Mouse (Mus musculus): Measurements from ENCODE around the gene Csmd2. TPM values are rescaled to one million over a fixed set of nuclear protein-coding genes. Genes with fewer than 3 reads are reported as not detected.
"Not testable (repeated sequence)": the region's sequence is repeated elsewhere in the genome, so short reads cannot be mapped to it uniquely, and the experiment has no call there.

Csmd2 gene
- polyA plus RNA-seq, 1 experiment from 2014 or later = 0.03 TPM

DNA sequence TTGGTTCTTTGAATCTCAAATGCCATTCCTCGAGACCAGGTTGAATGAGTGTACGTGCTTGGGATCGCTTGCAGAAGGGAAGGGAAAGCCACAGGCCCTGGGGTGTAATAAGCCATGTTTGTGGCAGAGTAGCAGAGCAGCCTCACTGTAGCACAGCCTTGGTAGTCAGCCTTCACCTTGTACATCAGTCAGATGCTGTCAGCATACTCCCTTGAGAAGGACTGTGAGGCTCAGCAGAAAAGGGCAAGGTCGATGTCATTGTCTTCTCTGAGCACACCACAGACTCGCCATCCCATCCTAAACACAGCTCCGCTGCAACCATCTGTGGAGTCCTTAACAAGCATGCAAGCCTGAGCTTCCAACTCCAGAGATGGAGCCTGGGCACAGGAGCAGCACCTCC is 533.6 kb downstream of the Csmd2 start:
- Histone ChIP-seq H3K9ac (ENCODE audit: low read depth, low read length) (no peak overlapping the region), H3K27ac (ENCODE audit: low read depth, low read length) (no peak overlapping the region), H3K27me3 (replicated peaks; ENCODE audit: control insufficient read depth, insufficient read depth, low read length) (no peaks in the 10 kb centered on the region), H3K4me2 (no peak overlapping the region), H3K4me1 (replicated peaks; ENCODE audit: control insufficient read depth, insufficient read depth, low read length) (no peaks in the 10 kb centered on the region), H3K36me3 (ENCODE audit: control insufficient read depth, insufficient read depth, low read length) (no peaks in the 10 kb centered on the region), H3K4me3 (ENCODE audit: low read depth, low read length) (no peak overlapping the region), H3K9me3 (ENCODE audit: control insufficient read depth, low read length) (no peaks in the 10 kb centered on the region)
- ATAC-seq (replicated peaks; ENCODE audit: low FRiP score) = no peak
- WGBS = 79% methylated on average over 6 of the region's 6 CpGs
- no peak for DNase-seq (ENCODE audit: low spot score)

DNA sequence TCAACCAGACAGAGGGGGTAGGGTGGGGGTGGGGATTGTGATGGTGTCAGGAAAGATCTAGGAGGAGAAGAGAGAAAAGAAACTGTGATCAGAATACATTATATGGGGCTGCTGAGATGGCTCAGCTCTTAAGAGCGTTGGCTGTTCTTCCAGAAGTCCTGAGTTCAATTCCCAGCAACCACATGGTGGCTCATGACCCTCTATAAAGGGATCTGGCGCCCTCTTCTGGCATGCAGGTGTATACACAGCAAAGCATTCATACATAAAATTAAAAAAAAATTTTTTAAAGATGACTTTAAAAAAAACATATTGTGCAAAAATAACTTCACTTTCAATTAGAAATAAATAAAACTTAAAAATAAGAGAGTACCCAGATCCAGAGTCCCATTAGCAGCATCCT is 555.7 kb downstream of the Csmd2 start:
- H3K36me3 ChIP-seq (ENCODE audit: control insufficient read depth, insufficient read depth, low read length) = no peaks in the 10 kb centered on the region
- no peak for ATAC-seq (replicated peaks; ENCODE audit: low FRiP score)

DNA sequence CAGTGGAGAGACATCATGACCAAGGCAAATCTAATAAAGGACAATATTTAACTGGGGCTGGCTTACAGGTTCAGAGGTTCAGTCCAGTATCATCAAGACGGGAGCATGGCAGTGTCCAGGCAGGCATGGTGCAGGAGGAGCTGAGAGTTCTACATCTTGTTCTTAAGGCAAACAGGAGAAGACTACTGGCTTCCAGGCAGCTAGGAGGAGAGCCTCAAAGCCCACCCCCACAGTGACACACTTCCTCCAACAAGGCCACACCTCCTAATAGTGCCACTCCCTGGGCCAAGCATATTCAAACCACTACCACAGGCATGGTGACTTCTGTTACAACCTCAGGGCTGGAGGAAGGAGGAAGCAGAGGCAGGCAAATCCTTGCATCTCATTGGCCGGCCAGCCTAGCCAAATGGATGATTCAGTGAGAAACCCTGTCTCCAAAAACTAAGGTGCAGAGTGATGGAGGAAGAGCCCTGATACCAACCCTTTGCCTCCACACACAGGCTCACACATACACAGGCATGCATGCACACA is 556.4 kb downstream of the Csmd2 start:
- H3K4me3 ChIP-seq (ENCODE audit: low read depth, low read length); H3K9ac ChIP-seq (ENCODE audit: low read depth, low read length); ATAC-seq (replicated peaks; ENCODE audit: low FRiP score); H3K4me1 ChIP-seq (replicated peaks; ENCODE audit: control insufficient read depth, insufficient read depth, low read length); H3K4me2 ChIP-seq; H3K27me3 ChIP-seq (replicated peaks; ENCODE audit: control insufficient read depth, insufficient read depth, low read length); DNase-seq (ENCODE audit: low spot score); H3K27ac ChIP-seq (ENCODE audit: low read depth, low read length); H3K36me3 ChIP-seq (ENCODE audit: control insufficient read depth, insufficient read depth, low read length); H3K9me3 ChIP-seq (ENCODE audit: control insufficient read depth, low read length): not testable (repeated sequence)
- WGBS = 72% methylated on average over 2 of the region's 2 CpGs

More for the DNA sequence above, 555.7 kb downstream of the Csmd2 start:
- no peak for DNase-seq (ENCODE audit: low spot score)
- Histone ChIP-seq H3K9ac (ENCODE audit: low read depth, low read length) (no peak overlapping the region), H3K9me3 (ENCODE audit: control insufficient read depth, low read length) (no peaks in the 10 kb centered on the region), H3K4me3 (ENCODE audit: low read depth, low read length) (no peak overlapping the region), H3K27me3 (replicated peaks; ENCODE audit: control insufficient read depth, insufficient read depth, low read length) (no peaks in the 10 kb centered on the region), H3K4me2 (no peak overlapping the region), H3K4me1 (replicated peaks; ENCODE audit: control insufficient read depth, insufficient read depth, low read length) (no peaks in the 10 kb centered on the region), H3K27ac (ENCODE audit: low read depth, low read length) (no peak overlapping the region)
- 21% methylated on average over 2 of the region's 2 CpGs for WGBS

DNA sequence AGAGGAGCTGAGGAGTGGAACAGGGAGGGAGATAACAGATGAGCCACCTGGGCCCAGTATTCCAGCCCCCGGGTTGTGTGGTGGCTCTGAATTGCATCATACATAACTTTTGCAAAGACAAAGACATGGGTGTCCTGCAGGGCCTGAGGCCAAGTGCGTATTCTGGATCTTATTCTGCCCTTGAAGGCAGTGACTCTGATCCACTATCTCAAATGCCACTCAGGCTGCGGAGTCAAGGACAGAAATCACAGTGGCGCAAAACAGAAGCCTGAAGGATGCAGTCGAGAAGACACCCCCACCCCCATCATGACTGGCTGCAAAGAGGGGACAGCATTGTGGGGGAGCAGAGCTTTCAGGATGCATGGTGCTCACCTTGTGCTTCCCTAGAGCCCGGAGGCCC is 563.1 kb downstream of the Csmd2 start:
- H3K4me2 ChIP-seq = no peak overlapping the region
- ATAC-seq (replicated peaks; ENCODE audit: low FRiP score) = no peak
- no peaks in the 10 kb centered on the region for H3K36me3 ChIP-seq (ENCODE audit: control insufficient read depth, insufficient read depth, low read length)
- no peak overlapping the region for H3K27ac ChIP-seq (ENCODE audit: low read depth, low read length)
- no peak overlapping the region for H3K9ac ChIP-seq (ENCODE audit: low read depth, low read length)
- 82% methylated on average over 6 of the region's 6 CpGs for WGBS
- H3K4me3 ChIP-seq (ENCODE audit: low read depth, low read length) = no peak overlapping the region
- no peaks in the 10 kb centered on the region for H3K9me3 ChIP-seq (ENCODE audit: control insufficient read depth, low read length)
- no peak for DNase-seq (ENCODE audit: low spot score)
- H3K4me1 ChIP-seq (replicated peaks; ENCODE audit: control insufficient read depth, insufficient read depth, low read length) = no peaks in the 10 kb centered on the region
- no peaks in the 10 kb centered on the region for H3K27me3 ChIP-seq (replicated peaks; ENCODE audit: control insufficient read depth, insufficient read depth, low read length)

DNA sequence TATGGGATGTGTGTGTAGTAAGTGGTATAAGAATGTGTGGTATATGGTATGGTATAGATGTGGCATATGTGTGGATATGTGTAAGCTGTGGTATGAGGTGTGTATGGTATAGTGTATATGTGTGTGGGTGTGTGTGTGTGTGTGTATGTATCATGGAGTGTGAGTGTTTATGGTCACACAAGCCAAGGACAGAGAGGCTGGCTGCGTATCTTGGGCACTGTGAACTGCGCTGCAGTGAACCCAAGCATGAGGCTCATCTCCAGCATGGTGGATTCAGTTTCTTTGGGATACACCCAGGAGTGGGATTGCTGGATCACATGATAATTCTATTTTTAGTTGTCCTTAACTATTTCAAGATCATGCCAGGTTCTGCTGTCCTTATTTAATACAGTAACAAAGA is 566.5 kb downstream of the Csmd2 start:
- Histone ChIP-seq H3K27me3 (replicated peaks; ENCODE audit: control insufficient read depth, insufficient read depth, low read length) (no peaks in the 10 kb centered on the region), H3K4me1 (replicated peaks; ENCODE audit: control insufficient read depth, insufficient read depth, low read length) (no peaks in the 10 kb centered on the region), H3K36me3 (ENCODE audit: control insufficient read depth, insufficient read depth, low read length) (no peaks in the 10 kb centered on the region), H3K4me2 (no peak overlapping the region), H3K9me3 (ENCODE audit: control insufficient read depth, low read length) (no peaks in the 10 kb centered on the region), H3K4me3 (ENCODE audit: low read depth, low read length) (no peak overlapping the region), H3K9ac (ENCODE audit: low read depth, low read length) (no peak overlapping the region), H3K27ac (ENCODE audit: low read depth, low read length) (no peak overlapping the region)
- DNase-seq (ENCODE audit: low spot score) (no peak), ATAC-seq (replicated peaks; ENCODE audit: low FRiP score) (no peak)
- WGBS = 89% methylated on average over 2 of the region's 2 CpGs

DNA sequence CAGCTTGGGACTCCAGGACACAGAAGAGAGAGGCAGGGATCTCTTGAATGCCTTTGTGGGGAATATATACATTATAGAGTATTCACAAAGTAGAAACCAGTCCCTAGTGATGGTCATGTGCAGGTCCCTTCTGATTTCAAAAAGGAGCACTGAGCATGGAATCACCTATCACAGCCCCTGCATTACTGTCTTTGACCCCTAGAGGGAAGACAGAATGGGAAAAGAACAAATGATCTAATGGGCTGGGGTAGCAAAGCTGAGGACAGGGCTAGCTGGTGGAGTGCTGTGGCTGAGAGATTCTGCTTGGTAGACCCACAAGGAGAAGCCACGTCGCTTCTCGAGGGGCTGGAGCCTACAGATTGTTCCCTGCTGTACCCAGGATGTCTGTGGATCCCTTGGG is 572.7 kb downstream of the Csmd2 start:
- H3K4me1 ChIP-seq (replicated peaks; ENCODE audit: control insufficient read depth, insufficient read depth, low read length) = no peaks in the 10 kb centered on the region
- no peaks in the 10 kb centered on the region for H3K27me3 ChIP-seq (replicated peaks; ENCODE audit: control insufficient read depth, insufficient read depth, low read length)
- 65% methylated on average over 3 of the region's 3 CpGs for WGBS
- H3K4me3 ChIP-seq (ENCODE audit: low read depth, low read length) = no peak overlapping the region
- H3K4me2 ChIP-seq = no peak overlapping the region
- no peak overlapping the region for H3K9ac ChIP-seq (ENCODE audit: low read depth, low read length)
- H3K9me3 ChIP-seq (ENCODE audit: control insufficient read depth, low read length) = no peaks in the 10 kb centered on the region
- no peaks in the 10 kb centered on the region for H3K36me3 ChIP-seq (ENCODE audit: control insufficient read depth, insufficient read depth, low read length)
- no peak overlapping the region for H3K27ac ChIP-seq (ENCODE audit: low read depth, low read length)
- DNase-seq (ENCODE audit: low spot score) (no peak), ATAC-seq (replicated peaks; ENCODE audit: low FRiP score) (no peak)

DNA sequence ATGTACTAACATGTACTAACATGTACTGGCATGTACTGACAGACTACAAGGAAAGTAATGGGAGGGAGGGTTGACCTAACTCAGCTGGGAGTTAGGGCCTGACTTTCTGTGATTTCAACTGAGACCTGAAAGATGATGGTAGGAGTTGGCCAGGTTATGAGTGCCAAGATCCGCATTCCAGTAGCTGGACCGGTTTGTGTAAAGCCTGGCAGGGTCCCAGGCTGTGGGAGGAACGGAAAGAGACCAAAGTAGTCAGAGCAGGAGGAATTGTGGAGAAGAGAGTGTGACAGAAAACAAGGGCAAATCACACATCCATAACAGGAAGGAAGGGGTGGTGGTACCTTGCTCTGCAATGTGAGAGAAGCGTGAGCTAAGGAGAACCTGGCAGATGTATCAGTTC is 588.2 kb downstream of the Csmd2 start:
- no peak for ATAC-seq (replicated peaks; ENCODE audit: low FRiP score)
- DNase-seq (ENCODE audit: low spot score) = no peak
- 85% methylated on average over 4 of the region's 4 CpGs for WGBS
- H3K27me3 ChIP-seq (replicated peaks; ENCODE audit: control insufficient read depth, insufficient read depth, low read length) = no peaks in the 10 kb centered on the region
- H3K4me1 ChIP-seq (replicated peaks; ENCODE audit: control insufficient read depth, insufficient read depth, low read length) = no peaks in the 10 kb centered on the region
- peaks cover 8% of the 10 kb centered on the region for H3K36me3 ChIP-seq (ENCODE audit: control insufficient read depth, insufficient read depth, low read length)
- H3K9me3 ChIP-seq (ENCODE audit: control insufficient read depth, low read length) = no peaks in the 10 kb centered on the region
- no peak overlapping the region for H3K9ac ChIP-seq (ENCODE audit: low read depth, low read length)
- no peak overlapping the region for H3K27ac ChIP-seq (ENCODE audit: low read depth, low read length)
- H3K4me3 ChIP-seq (ENCODE audit: low read depth, low read length) = no peak overlapping the region
- no peak overlapping the region for H3K4me2 ChIP-seq

DNA sequence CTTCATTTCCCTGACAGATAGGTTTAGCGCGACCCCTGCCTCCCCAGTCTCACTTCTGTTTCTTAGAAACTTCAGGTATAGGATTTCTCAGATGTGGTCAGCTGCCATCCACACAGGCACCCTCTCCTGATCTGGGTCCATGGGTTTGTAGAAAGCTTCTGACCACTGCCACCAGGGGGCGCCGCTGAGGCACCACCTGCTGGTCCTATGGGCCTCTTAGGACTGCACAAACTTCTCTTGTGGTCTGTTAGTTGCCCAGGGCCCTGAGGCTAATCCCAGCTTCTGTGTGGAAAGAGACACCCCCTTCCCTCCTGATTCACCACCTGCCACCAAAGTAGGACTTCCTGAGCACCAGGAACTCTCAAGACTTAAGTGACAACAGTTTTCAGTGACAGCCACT is 591.5 kb downstream of the Csmd2 start:
- Histone ChIP-seq H3K9me3 (ENCODE audit: control insufficient read depth, low read length) (peaks cover 12% of the 10 kb centered on the region; the same call in 1 of the 2 replicates), H3K27me3 (replicated peaks; ENCODE audit: control insufficient read depth, insufficient read depth, low read length) (no peaks in the 10 kb centered on the region), H3K27ac (ENCODE audit: low read depth, low read length) (no peak overlapping the region), H3K36me3 (ENCODE audit: control insufficient read depth, insufficient read depth, low read length) (peaks cover 31% of the 10 kb centered on the region), H3K9ac (ENCODE audit: low read depth, low read length) (no peak overlapping the region), H3K4me3 (ENCODE audit: low read depth, low read length) (no peak overlapping the region), H3K4me1 (replicated peaks; ENCODE audit: control insufficient read depth, insufficient read depth, low read length) (no peaks in the 10 kb centered on the region), H3K4me2 (no peak overlapping the region)
- ATAC-seq (replicated peaks; ENCODE audit: low FRiP score) = no peak
- whole genome bisulfite sequencing = 42% methylated on average over 4 of the region's 4 CpGs
- peak; percentile 60 for DNase-seq (ENCODE audit: low spot score)

DNA sequence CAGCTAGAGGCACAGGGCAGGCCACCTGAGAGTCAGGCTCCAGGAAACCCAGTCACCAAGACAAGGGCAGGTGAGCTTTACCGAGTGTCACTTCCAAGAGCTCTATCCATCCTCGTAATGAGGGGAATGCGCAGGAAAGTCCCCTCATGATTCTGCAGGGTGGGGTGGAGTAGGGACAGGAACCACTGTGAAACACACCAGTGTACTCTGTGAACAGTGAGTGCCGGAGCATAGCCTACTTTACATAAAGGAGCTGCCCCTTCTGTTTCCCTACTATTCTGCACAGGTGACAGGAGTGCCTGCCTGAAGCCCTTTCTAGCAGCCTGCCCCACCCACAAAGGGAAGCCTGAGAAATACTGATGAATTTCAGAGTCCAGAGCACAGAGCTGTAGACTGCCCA is 605.6 kb downstream of the Csmd2 start:
- H3K36me3 ChIP-seq (ENCODE audit: control insufficient read depth, insufficient read depth, low read length) = peaks cover 15% of the 10 kb centered on the region; the same call in 1 of the 2 replicates
- no peak overlapping the region for H3K9ac ChIP-seq (ENCODE audit: low read depth, low read length)
- H3K9me3 ChIP-seq (ENCODE audit: control insufficient read depth, low read length) = no peaks in the 10 kb centered on the region
- no peak for ATAC-seq (replicated peaks; ENCODE audit: low FRiP score)
- H3K27ac ChIP-seq (ENCODE audit: low read depth, low read length) = no peak overlapping the region
- 98% methylated on average over 4 of the region's 4 CpGs for WGBS
- H3K4me2 ChIP-seq = no peak overlapping the region
- no peaks in the 10 kb centered on the region for H3K27me3 ChIP-seq (replicated peaks; ENCODE audit: control insufficient read depth, insufficient read depth, low read length)
- no peak overlapping the region for H3K4me3 ChIP-seq (ENCODE audit: low read depth, low read length)
- peaks cover 3% of the 10 kb centered on the region for H3K4me1 ChIP-seq (replicated peaks; ENCODE audit: control insufficient read depth, insufficient read depth, low read length)
- no peak for DNase-seq (ENCODE audit: low spot score)

Data from liver, embryonic 11.5 days (tissue).